Mouse (Mus musculus) heart, postnatal 25 days (tissue): Measurements from ENCODE around the gene Renbp. TPM values are rescaled to one million over a fixed set of nuclear protein-coding genes. Genes with fewer than 3 reads are reported as not detected.

Source experiments
- DNase-seq: peaks from one replicate; pipeline ENCODE4 v3.0.0; 2022; ENCODE audit warnings: low spot score
- intact Hi-C: fragments of 180-260 bp; cut with DNase I; formaldehyde crosslinking; loops from one replicate; pipeline ENCODE4 v1.15.1; 2025
- total RNA-seq, 2 experiments: library from RNA; stranded (reverse); gene quantifications; 2 replicates each; pipeline ENCODE4 v1.2.3; 2021

Renbp gene
- 1 to 10 TPM; 5.8 to 6.2 TPM for total RNA-seq

DNA sequence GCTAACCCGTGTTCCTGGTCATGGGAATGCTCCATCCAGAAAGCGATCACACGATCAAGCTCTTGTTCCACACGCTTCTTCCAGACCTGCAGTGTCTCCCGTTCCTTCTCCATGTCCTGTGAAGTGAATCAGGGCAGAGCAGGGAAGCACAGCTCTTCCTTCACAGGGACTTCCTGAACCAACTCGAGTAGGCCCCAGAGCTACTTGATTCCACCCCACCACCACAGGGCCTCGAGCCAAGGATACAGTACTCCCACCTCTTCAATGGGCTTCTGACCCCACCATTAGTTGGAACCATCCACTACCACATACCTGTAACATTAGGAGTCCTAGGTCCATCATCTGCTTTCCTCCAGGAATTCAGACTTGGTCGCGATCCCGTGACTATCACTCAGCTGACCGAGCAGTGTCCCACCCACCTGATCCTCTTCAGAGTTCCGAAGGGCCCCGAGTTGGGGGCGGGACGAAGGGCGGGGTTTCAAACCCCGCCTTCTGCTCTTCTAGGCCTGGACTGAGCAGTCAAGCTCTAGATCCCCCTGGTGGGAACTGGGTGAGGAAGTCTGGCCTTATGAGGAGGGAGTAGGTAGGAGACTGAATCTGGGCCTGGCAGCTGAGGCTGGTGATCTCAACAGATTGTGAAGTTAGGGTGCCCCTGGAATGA is at the start of gene Renbp:
Gene Renbp (minus strand): TSS at position 449 of the 661 bp plus-strand sequence.
- peak; percentile 50 for DNase-seq
- intact Hi-C loops, result no loop called here

- DNase-seq, result no peak
- intact Hi-C loops, result no loop called here
Observed at GRCm38 (mm10) chrX:73977783-73978182, 47.1 kb upstream of the Renbp start.

DNA sequence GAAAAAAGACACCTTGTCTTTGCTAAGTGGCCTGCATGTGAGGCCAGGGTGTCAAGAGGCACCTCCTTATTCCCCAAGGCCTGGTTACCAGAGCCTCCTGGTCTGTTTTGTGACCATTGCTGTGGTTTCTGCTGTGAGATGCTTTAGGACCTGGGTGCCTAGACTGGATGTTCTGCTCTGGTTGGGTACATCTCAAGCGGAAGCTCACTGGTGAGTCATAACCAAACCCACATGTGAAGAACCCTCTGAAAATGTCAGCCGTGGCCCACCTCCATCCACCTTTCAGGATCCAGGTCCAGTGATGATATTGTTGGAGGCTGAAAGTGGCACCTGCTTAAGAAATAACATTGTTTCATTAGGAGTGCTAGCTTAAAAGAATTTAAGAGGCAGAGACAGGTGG is 45.6 kb upstream of the Renbp start:
- intact Hi-C loops, result no loop called here
- no peak for DNase-seq

DNA sequence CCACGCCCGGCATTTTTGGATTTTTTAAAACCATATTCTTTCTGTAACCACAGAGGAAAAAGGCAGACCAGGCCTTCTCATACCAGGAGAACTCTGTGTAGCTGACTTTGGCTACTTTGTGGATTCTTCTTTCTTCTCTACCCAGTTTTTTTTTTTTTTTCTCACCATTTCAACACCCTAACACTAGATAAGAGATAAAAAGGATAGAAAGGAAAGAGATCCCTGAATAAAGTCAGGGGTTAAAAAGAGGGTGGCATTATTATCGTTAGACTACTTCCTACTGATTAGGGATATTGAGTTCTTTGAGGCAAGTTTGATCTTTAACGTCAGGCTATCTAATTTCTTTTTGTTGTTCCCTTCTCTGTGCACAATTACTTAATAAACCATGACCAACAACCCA is 42.1 kb upstream of the Renbp start:
- intact Hi-C loops, result no loop called here
- DNase-seq, result no peak

GRCm38 (mm10) chrX:73970781-73971180 is 40.1 kb upstream of the Renbp start:
- DNase-seq, result no peak
- intact Hi-C loops, result no loop called here

- DNase-seq, result no peak
- intact Hi-C loops, result loop anchor here (2.0 to 10.0 kb wide), 2 partner anchors 55 to 445 kb away; no protein-coding TSS in a partner anchor
Observed at GRCm38 (mm10) chrX:73969729-73970128, 39.1 kb upstream of the Renbp start.

DNA sequence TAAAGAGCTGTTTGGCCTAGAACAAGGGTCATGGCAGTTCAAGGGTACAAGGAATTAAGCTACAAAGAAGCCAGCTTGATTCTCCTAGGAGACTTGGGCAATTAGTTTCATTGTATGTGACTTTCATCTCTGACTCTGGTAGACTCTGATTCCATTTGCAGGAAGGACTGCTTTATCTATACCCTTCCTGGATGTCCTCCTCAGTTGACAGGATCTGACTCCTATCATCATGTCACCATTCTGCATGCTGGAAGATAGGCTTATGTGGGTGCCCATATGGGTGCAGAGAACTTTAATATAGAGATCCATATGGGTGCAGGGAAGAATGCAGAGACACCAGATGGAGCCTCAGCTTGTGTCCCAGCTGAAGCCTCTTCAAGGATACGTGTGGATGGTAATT is 38.5 kb upstream of the Renbp start:
- intact Hi-C loops, result loop anchor here (2.0 to 10.0 kb wide), 2 partner anchors 56 to 446 kb away; no protein-coding TSS in a partner anchor
- DNase-seq, result no peak

DNA sequence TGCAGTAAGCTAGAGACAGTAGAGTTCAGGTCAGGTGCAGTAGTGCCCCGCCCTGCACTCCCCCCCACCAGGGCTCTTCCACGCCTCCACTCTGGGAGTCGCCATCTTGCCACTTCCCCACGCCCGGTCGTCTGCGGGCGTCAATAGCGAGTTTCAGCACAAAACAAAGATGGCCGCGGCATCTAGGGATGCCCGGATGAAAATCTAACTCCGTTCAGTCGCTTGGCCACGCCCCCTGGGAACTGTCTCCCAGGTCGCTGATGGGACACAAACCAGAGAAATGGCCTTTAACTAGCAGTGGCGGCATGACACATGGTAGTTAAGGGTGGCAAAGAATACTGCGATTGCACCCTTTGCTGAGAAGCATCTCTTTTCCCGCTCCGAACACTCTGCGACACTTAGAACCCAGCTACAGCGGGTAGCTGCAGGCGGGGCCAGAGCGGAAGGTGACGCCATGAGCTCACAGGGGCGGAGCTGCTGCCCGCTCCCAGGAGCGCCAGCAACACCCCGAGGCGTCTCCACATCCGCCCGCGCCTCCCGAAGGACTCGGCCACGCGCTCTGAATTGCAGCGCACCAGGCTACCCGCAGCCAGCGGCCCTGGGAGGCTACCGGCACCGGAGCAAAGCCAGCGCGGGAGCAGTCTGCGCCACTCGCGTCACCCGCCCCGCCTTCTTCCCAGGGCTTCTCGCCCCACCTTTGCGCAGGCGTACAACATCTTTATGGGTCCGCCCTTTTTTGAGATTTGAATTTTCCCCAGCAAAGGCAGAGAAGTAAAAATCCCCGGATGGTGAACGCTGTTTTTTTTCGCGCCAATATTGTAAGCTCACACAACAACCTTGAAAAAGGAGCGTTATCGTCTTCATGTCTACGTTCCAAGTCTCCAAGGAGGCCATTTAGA is 36.8 kb upstream of the Renbp start:
- peak; percentile 82 for DNase-seq
- intact Hi-C loops, result loop anchor here (2.0 to 10.0 kb wide), 3 partner anchors 57 to 447 kb away; no protein-coding TSS in a partner anchor

- intact Hi-C loops, result loop anchor here (2.0 to 10.0 kb wide), 2 partner anchors 280 to 448 kb away; no protein-coding TSS in a partner anchor
- DNase-seq, result peak; percentile 83
Observed at GRCm38 (mm10) chrX:73966248-73967176, 35.9 kb upstream of the Renbp start, which contains the start of gene Hcfc1. Gene Hcfc1, minus strand, starts transcription at chrX:73966357.

- intact Hi-C loops, result loop anchor here (10.0 kb wide), 1 partner anchor 449 kb away; no protein-coding TSS in a partner anchor
- no peak for DNase-seq
Observed at GRCm38 (mm10) chrX:73965307-73965706, 34.7 kb upstream of the Renbp start.

DNA sequence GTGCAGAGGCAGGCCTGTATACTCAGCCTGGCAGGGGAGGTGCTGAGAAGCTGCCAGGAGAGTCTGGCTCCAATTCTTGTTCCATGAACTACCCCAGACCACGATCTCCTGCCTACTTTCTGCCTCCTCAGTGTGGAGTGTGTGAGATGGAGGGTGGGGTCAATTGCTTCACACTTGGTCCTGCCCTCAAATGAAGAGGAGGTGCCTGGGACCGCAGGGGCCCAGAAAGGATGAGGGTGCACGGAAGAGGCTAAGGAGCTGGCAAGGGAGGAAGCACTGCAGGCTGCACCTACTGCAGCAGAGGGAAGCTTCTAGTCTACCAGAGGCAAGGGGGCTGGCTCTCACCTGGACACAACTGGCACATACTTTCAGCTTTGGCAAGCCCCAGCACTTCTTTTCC is 33.7 kb upstream of the Renbp start:
- intact Hi-C loops, result loop anchor here (10.0 kb wide), 1 partner anchor 450 kb away; no protein-coding TSS in a partner anchor

GRCm38 (mm10) chrX:73954988-73955387 is 24.3 kb upstream of the Renbp start:
- no peak for DNase-seq
- intact Hi-C loops, result no loop called here

More for the DNA sequence above, 33.7 kb upstream of the Renbp start:
- no peak for DNase-seq

DNA sequence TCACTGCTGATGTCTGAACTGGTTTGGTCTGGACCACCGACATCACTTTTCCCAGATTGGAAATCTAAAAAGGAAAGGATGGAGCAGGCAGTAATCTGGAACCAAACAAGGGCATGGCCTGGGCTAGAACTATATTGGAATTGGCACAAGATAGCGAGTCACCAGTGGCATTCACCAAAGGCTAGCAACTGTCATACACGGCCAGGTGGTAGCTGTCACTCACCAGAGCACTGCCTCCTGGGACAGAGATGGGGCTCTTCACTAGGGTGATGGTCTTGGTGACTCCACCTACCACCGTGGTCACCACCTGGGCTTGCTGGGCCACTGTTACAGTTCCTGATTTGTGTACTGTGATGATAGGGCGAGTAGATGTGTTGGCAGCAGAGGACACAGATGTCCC is 22.0 kb upstream of the Renbp start:
- DNase-seq, result no peak
- intact Hi-C loops, result no loop called here

GRCm38 (mm10) chrX:73949341-73949740 is 18.7 kb upstream of the Renbp start:
- intact Hi-C loops, result loop anchor here (10.0 kb wide), 1 partner anchor 895 kb away; no protein-coding TSS in a partner anchor
- DNase-seq, result no peak

GRCm38 (mm10) chrX:73948647-73949046 is 18.0 kb upstream of the Renbp start:
- DNase-seq, result no peak
- intact Hi-C loops, result loop anchor here (10.0 kb wide), 1 partner anchor 894 kb away; no protein-coding TSS in a partner anchor

- intact Hi-C loops, result loop anchor here (2.0 to 10.0 kb wide), 2 partner anchors 148 to 892 kb away; no protein-coding TSS in a partner anchor
- no peak for DNase-seq
Observed at GRCm38 (mm10) chrX:73946896-73947295, 16.2 kb upstream of the Renbp start.

- no peak for DNase-seq
- intact Hi-C loops, result loop anchor here (5.0 to 10.0 kb wide), 2 partner anchors 270 to 887 kb away; partner anchors contain the start of gene Slc6a8
Observed at GRCm38 (mm10) chrX:73942294-73942693, 11.6 kb upstream of the Renbp start.

- DNase-seq, result no peak
- intact Hi-C loops, result loop anchor here (5.0 to 10.0 kb wide), 2 partner anchors 270 to 887 kb away; partner anchors contain the start of gene Slc6a8
Observed at GRCm38 (mm10) chrX:73941860-73942259, 11.2 kb upstream of the Renbp start.

GRCm38 (mm10) chrX:73931871-73932270 is 1.2 kb upstream of the Renbp start:
- DNase-seq, result no peak
- intact Hi-C loops, result no loop called here
